Mouse (Mus musculus): ENCODE data around the gene Bcar3.
A peak's percentile ranks its signal among the peaks of the same experiment; 100 is the strongest.

DNA sequence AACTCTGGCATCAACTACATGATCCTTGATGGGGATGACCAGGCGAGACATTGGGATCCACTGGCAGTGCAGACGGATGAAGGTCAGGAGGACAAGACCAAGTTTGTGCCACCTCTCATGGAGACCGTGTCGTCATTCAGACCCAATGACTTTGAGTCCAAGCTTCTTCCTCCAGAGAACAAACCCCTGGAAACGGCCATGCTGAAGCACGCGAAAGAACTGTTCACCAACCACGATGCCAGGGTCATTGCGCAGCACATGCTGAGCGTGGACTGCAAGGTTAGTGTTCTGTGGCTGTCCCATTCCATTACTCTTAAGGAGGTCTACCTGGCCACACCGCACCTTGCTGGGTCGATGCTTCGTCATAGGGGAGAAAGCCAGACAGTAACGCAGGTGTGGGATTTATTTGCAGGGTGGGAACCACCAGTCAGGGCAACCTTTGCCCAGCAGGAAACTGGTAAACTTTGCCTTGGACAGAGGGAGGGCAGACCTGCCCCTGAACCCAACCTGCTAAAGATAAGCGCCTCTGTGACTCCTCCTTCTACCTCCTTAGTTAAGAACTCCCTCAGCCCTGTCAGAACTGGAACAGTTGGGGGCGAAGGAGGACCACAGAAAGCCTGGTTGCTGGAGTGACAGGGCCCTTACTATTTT lies 218.9 kb downstream of the Bcar3 start:
- peak; percentile 19; the same call in 1 of the 2 replicates for TF ChIP-seq POLR2A (IDR thresholded peaks at IDR 0.05; ENCODE audit: low read depth, low read length)
- TF ChIP-seq CTCF (IDR thresholded peaks at IDR 0.05; ENCODE audit: extremely low read depth, insufficient read length, insufficient replicate concordance, low read depth, low read length) = peak; percentile 13; the same call in 1 of the 2 replicates

Data from small intestine, adult 2 months (tissue).